Mouse (Mus musculus): ENCODE results near the gene Arhgap15. TPM values are rescaled to one million over a fixed set of nuclear protein-coding genes. Genes with fewer than 3 reads are reported as not detected.

The Arhgap15 gene
- polyA plus RNA-seq, 1 experiment from 2014 or later, result 0.88 TPM

- no peaks in the 10 kb centered on the region for H3K4me1 ChIP-seq (ENCODE audit: control insufficient read depth, insufficient read depth, low read length)
- no peak overlapping the region for H3K4me3 ChIP-seq (ENCODE audit: low read depth, low read length)
- no peak overlapping the region for H3K27ac ChIP-seq (ENCODE audit: low read length)
- no peaks in the 10 kb centered on the region for H3K9me3 ChIP-seq (ENCODE audit: control insufficient read depth, low read depth, low read length)
- 87% methylated on average over 5 of the region's 5 CpGs for WGBS
- no peaks in the 10 kb centered on the region for H3K36me3 ChIP-seq (ENCODE audit: control insufficient read depth, insufficient read depth, low read length)
- H3K9ac ChIP-seq (replicated peaks; ENCODE audit: low read depth, low read length), result no peak overlapping the region
- no peak overlapping the region for H3K4me2 ChIP-seq (replicated peaks; ENCODE audit: low read depth, low read length)
- no peaks in the 10 kb centered on the region for H3K27me3 ChIP-seq (ENCODE audit: control insufficient read depth, insufficient read depth, low read length)
- ATAC-seq (ENCODE audit: insufficient number of reproducible peaks, insufficient read depth, low FRiP score, low read depth), result no peak
Measured at GRCm38 (mm10) chr2:43923863-43924340, 175.3 kb downstream of the Arhgap15 start.

- ATAC-seq (ENCODE audit: insufficient number of reproducible peaks, insufficient read depth, low FRiP score, low read depth), result no peak
- Histone ChIP-seq H3K9ac (replicated peaks; ENCODE audit: low read depth, low read length) (no peak overlapping the region), H3K4me3 (ENCODE audit: low read depth, low read length) (no peak overlapping the region), H3K36me3 (ENCODE audit: control insufficient read depth, insufficient read depth, low read length) (no peaks in the 10 kb centered on the region), H3K4me1 (ENCODE audit: control insufficient read depth, insufficient read depth, low read length) (no peaks in the 10 kb centered on the region), H3K27ac (ENCODE audit: low read length) (no peak overlapping the region), H3K4me2 (replicated peaks; ENCODE audit: low read depth, low read length) (no peak overlapping the region), H3K27me3 (ENCODE audit: control insufficient read depth, insufficient read depth, low read length) (no peaks in the 10 kb centered on the region), H3K9me3 (ENCODE audit: control insufficient read depth, low read depth, low read length) (no peaks in the 10 kb centered on the region)
- 81% methylated on average over 3 of the region's 3 CpGs for WGBS
Measured at GRCm38 (mm10) chr2:43931687-43932086, 183.1 kb downstream of the Arhgap15 start.

GRCm38 (mm10) chr2:43939196-43939595, 190.6 kb downstream of the Arhgap15 start:
- Histone ChIP-seq H3K9me3 (ENCODE audit: control insufficient read depth, low read depth, low read length) (no peaks in the 10 kb centered on the region), H3K36me3 (ENCODE audit: control insufficient read depth, insufficient read depth, low read length) (no peaks in the 10 kb centered on the region), H3K27me3 (ENCODE audit: control insufficient read depth, insufficient read depth, low read length) (no peaks in the 10 kb centered on the region), H3K4me2 (replicated peaks; ENCODE audit: low read depth, low read length) (no peak overlapping the region), H3K9ac (replicated peaks; ENCODE audit: low read depth, low read length) (no peak overlapping the region), H3K27ac (ENCODE audit: low read length) (no peak overlapping the region), H3K4me3 (ENCODE audit: low read depth, low read length) (no peak overlapping the region), H3K4me1 (ENCODE audit: control insufficient read depth, insufficient read depth, low read length) (no peaks in the 10 kb centered on the region)
- WGBS, result 83% methylated on average over 5 of the region's 5 CpGs
- no peak for ATAC-seq (ENCODE audit: insufficient number of reproducible peaks, insufficient read depth, low FRiP score, low read depth)

GRCm38 (mm10) chr2:43945679-43946078, 197.1 kb downstream of the Arhgap15 start:
- WGBS, result 90% methylated on average over 2 of the region's 2 CpGs
- no peaks in the 10 kb centered on the region for H3K9me3 ChIP-seq (ENCODE audit: control insufficient read depth, low read depth, low read length)
- no peaks in the 10 kb centered on the region for H3K4me1 ChIP-seq (ENCODE audit: control insufficient read depth, insufficient read depth, low read length)
- H3K36me3 ChIP-seq (ENCODE audit: control insufficient read depth, insufficient read depth, low read length), result no peaks in the 10 kb centered on the region
- no peak for ATAC-seq (ENCODE audit: insufficient number of reproducible peaks, insufficient read depth, low FRiP score, low read depth)
- no peak overlapping the region for H3K27ac ChIP-seq (ENCODE audit: low read length)
- no peak overlapping the region for H3K4me2 ChIP-seq (replicated peaks; ENCODE audit: low read depth, low read length)
- H3K4me3 ChIP-seq (ENCODE audit: low read depth, low read length), result no peak overlapping the region
- H3K9ac ChIP-seq (replicated peaks; ENCODE audit: low read depth, low read length), result no peak overlapping the region
- H3K27me3 ChIP-seq (ENCODE audit: control insufficient read depth, insufficient read depth, low read length), result no peaks in the 10 kb centered on the region

- Histone ChIP-seq H3K36me3 (ENCODE audit: control insufficient read depth, insufficient read depth, low read length) (no peaks in the 10 kb centered on the region), H3K9ac (replicated peaks; ENCODE audit: low read depth, low read length) (no peak overlapping the region), H3K4me1 (ENCODE audit: control insufficient read depth, insufficient read depth, low read length) (no peaks in the 10 kb centered on the region), H3K27me3 (ENCODE audit: control insufficient read depth, insufficient read depth, low read length) (no peaks in the 10 kb centered on the region), H3K9me3 (ENCODE audit: control insufficient read depth, low read depth, low read length) (no peaks in the 10 kb centered on the region), H3K4me2 (replicated peaks; ENCODE audit: low read depth, low read length) (no peak overlapping the region), H3K4me3 (ENCODE audit: low read depth, low read length) (no peak overlapping the region), H3K27ac (ENCODE audit: low read length) (no peak overlapping the region)
- WGBS, result 78% methylated on average over 13 of the region's 13 CpGs
- no peak for ATAC-seq (ENCODE audit: insufficient number of reproducible peaks, insufficient read depth, low FRiP score, low read depth)
Measured at GRCm38 (mm10) chr2:43949775-43950492, 201.3 kb downstream of the Arhgap15 start.

GRCm38 (mm10) chr2:43950741-43951140, 202.1 kb downstream of the Arhgap15 start:
- no peaks in the 10 kb centered on the region for H3K4me1 ChIP-seq (ENCODE audit: control insufficient read depth, insufficient read depth, low read length)
- no peaks in the 10 kb centered on the region for H3K36me3 ChIP-seq (ENCODE audit: control insufficient read depth, insufficient read depth, low read length)
- WGBS, result 73% methylated on average over 6 of the region's 6 CpGs
- H3K27me3 ChIP-seq (ENCODE audit: control insufficient read depth, insufficient read depth, low read length), result no peaks in the 10 kb centered on the region
- no peak for ATAC-seq (ENCODE audit: insufficient number of reproducible peaks, insufficient read depth, low FRiP score, low read depth)
- no peak overlapping the region for H3K4me2 ChIP-seq (replicated peaks; ENCODE audit: low read depth, low read length)
- no peak overlapping the region for H3K4me3 ChIP-seq (ENCODE audit: low read depth, low read length)
- H3K27ac ChIP-seq (ENCODE audit: low read length), result no peak overlapping the region
- no peak overlapping the region for H3K9ac ChIP-seq (replicated peaks; ENCODE audit: low read depth, low read length)
- no peaks in the 10 kb centered on the region for H3K9me3 ChIP-seq (ENCODE audit: control insufficient read depth, low read depth, low read length)

GRCm38 (mm10) chr2:43959189-43959588, 210.6 kb downstream of the Arhgap15 start:
- Histone ChIP-seq H3K27me3 (ENCODE audit: control insufficient read depth, insufficient read depth, low read length) (no peaks in the 10 kb centered on the region), H3K9ac (replicated peaks; ENCODE audit: low read depth, low read length) (no peak overlapping the region), H3K27ac (ENCODE audit: low read length) (no peak overlapping the region), H3K4me1 (ENCODE audit: control insufficient read depth, insufficient read depth, low read length) (no peaks in the 10 kb centered on the region), H3K4me3 (ENCODE audit: low read depth, low read length) (no peak overlapping the region), H3K9me3 (ENCODE audit: control insufficient read depth, low read depth, low read length) (no peaks in the 10 kb centered on the region), H3K4me2 (replicated peaks; ENCODE audit: low read depth, low read length) (no peak overlapping the region), H3K36me3 (ENCODE audit: control insufficient read depth, insufficient read depth, low read length) (no peaks in the 10 kb centered on the region)
- no peak for ATAC-seq (ENCODE audit: insufficient number of reproducible peaks, insufficient read depth, low FRiP score, low read depth)

- Histone ChIP-seq H3K36me3 (ENCODE audit: control insufficient read depth, insufficient read depth, low read length) (no peaks in the 10 kb centered on the region), H3K4me3 (ENCODE audit: low read depth, low read length) (no peak overlapping the region), H3K4me2 (replicated peaks; ENCODE audit: low read depth, low read length) (no peak overlapping the region), H3K4me1 (ENCODE audit: control insufficient read depth, insufficient read depth, low read length) (no peaks in the 10 kb centered on the region), H3K27me3 (ENCODE audit: control insufficient read depth, insufficient read depth, low read length) (no peaks in the 10 kb centered on the region), H3K9me3 (ENCODE audit: control insufficient read depth, low read depth, low read length) (no peaks in the 10 kb centered on the region), H3K9ac (replicated peaks; ENCODE audit: low read depth, low read length) (no peak overlapping the region), H3K27ac (ENCODE audit: low read length) (no peak overlapping the region)
- ATAC-seq (ENCODE audit: insufficient number of reproducible peaks, insufficient read depth, low FRiP score, low read depth), result no peak
- 54% methylated on average over 5 of the region's 5 CpGs for WGBS
Measured at GRCm38 (mm10) chr2:43962466-43962865, 213.8 kb downstream of the Arhgap15 start.

GRCm38 (mm10) chr2:43968581-43968980, 220.0 kb downstream of the Arhgap15 start:
- Histone ChIP-seq H3K36me3 (ENCODE audit: control insufficient read depth, insufficient read depth, low read length) (no peaks in the 10 kb centered on the region), H3K27ac (ENCODE audit: low read length) (no peak overlapping the region), H3K4me3 (ENCODE audit: low read depth, low read length) (no peak overlapping the region), H3K9me3 (ENCODE audit: control insufficient read depth, low read depth, low read length) (no peaks in the 10 kb centered on the region), H3K9ac (replicated peaks; ENCODE audit: low read depth, low read length) (no peak overlapping the region), H3K27me3 (ENCODE audit: control insufficient read depth, insufficient read depth, low read length) (no peaks in the 10 kb centered on the region), H3K4me1 (ENCODE audit: control insufficient read depth, insufficient read depth, low read length) (no peaks in the 10 kb centered on the region), H3K4me2 (replicated peaks; ENCODE audit: low read depth, low read length) (no peak overlapping the region)
- ATAC-seq (ENCODE audit: insufficient number of reproducible peaks, insufficient read depth, low FRiP score, low read depth), result no peak
- WGBS, result 45% methylated on average over 4 of the region's 4 CpGs
